Mouse (Mus musculus) heart, postnatal 25 days (tissue): Measurements from ENCODE around the gene Napb. TPM values are rescaled to one million over a fixed set of nuclear protein-coding genes. Genes with fewer than 3 reads are reported as not detected.
A peak's percentile ranks its signal among the peaks of the same experiment; 100 is the strongest.

Source experiments
- DNase-seq: peaks from one replicate; pipeline ENCODE4 v3.0.0; 2022; ENCODE audit warnings: low spot score
- intact Hi-C: fragments of 180-260 bp; cut with DNase I; formaldehyde crosslinking; loops from one replicate; pipeline ENCODE4 v1.15.1; 2025
- total RNA-seq, 2 experiments: library from RNA; stranded (reverse); gene quantifications; 2 replicates each; pipeline ENCODE4 v1.2.3; 2021

The Napb gene
- total RNA-seq, 2 experiments from 2014 or later: 1.3 to 1.4 TPM

DNA sequence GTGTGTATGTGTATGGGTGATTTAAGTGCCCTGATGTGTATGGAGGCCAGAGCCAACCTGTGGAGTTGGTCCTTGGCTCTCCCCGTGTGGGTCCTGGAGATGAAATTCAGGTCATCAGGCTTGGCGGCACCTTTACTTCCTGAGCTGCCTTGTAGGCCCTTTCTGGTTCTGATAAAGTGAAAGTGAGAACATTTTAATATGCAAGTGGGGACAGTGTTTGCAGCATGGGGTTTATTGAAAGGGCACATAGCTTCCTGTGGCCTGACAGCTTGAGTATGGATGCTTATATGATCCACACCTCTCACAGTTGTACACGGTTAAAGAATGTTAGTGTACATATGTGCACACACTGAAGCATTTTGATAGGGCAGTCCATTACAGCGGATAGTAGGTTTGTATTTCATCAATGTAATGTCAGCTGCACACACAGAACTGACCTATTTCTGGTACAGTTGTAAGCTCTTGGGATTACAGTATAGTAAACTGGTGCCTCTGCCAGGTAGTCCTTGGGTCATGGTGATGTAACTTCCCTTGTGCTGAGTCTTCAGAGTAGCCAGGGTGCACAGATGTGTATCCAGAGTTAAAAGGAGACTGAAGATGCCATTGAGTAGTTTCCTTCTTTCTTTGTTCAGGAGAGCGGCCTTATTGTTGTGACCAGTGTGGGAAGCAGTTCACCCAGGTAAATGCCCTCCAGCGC, 42.7 kb downstream of the Napb start:
- intact Hi-C loops: no loop called here
- DNase-seq: no peak

- intact Hi-C loops: no loop called here
- no peak for DNase-seq
Observed at GRCm38 (mm10) chr2:148687971-148688370, 44.3 kb downstream of the Napb start.

- DNase-seq: no peak
- intact Hi-C loops: no loop called here
Observed at GRCm38 (mm10) chr2:148686862-148687261, 45.4 kb downstream of the Napb start.

DNA sequence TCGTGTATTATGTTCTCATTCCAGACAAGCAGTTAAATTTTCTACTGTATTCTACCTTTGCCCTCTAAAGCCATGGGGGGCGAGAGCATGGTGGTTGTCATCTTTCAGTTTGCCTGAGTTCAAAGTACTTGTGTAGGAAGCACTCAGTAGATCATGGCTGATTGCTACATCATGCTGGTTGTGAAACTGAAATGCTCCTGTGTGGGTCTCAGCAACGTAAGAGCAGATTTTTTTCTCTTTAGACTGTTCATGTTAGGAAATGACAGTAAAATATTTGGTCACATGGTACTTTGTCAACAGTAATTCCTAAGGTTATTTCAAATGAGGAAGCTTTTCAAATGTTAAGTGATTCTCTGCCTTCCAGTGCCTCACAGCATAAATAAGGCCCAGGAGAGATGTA, 46.6 kb downstream of the Napb start:
- intact Hi-C loops: no loop called here

GRCm38 (mm10) chr2:148684972-148685371, 47.3 kb downstream of the Napb start:
- no peak for DNase-seq
- intact Hi-C loops: no loop called here

More for the DNA sequence above, 46.6 kb downstream of the Napb start:
- DNase-seq: no peak

DNA sequence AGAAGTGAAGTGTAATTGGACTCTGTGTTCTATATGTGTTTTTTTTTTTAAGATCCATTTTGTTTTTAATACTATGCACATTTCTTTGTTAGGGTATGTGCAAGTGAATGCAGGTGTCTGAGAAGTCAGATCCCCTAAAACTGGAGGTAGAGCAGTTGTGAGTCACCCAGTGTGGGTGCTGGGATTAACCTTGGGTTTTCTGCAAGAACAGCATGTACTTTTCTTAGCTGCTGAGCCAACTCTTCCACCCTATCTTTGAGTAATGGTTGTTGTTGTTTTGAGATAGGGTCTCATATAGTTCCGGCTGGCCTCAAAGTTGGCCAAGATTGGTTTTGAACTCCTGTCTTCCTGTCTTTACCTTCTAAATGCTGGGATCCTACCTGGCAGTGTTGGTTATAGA, 49.2 kb downstream of the Napb start:
- no peak for DNase-seq
- intact Hi-C loops: no loop called here

GRCm38 (mm10) chr2:148681461-148681891, 50.8 kb downstream of the Napb start:
- intact Hi-C loops: no loop called here
- peak; percentile 35 for DNase-seq

GRCm38 (mm10) chr2:148680775-148681291, 51.4 kb downstream of the Napb start, which contains the start of gene Gzf1:
Gene Gzf1 (plus strand): TSS chr2:148681023.
- intact Hi-C loops: no loop called here
- DNase-seq: peak; percentile 98

- peak; percentile 55 for DNase-seq
- intact Hi-C loops: no loop called here
Observed at GRCm38 (mm10) chr2:148679346-148679745, 52.9 kb downstream of the Napb start.

DNA sequence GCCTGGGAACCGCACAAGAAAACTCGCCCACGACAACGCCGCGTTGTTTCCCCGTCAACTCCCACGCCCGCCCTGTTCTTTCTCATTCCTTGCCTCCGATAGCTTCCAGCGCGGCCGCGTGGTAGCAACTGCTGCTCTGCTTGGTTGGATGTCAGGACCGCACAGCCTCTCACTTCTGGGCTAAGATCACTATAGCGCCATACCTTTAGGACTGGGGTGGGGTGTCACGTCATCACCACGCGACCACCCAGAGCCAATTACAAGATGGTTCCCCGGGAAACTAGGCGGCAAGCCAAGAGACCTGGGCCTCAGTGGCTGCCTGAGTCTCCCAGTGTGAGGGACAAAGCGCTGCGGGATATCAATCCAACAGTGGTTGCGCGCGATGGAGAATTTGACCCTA, 54.5 kb downstream of the Napb start:
- intact Hi-C loops: no loop called here
- DNase-seq: peak; percentile 6

GRCm38 (mm10) chr2:148672199-148673096, 59.8 kb downstream of the Napb start, which contains the start of gene Nxt1:
Gene Nxt1 (plus strand): TSS chr2:148672601.
- peak; percentile 99 for DNase-seq
- intact Hi-C loops: no loop called here

DNA sequence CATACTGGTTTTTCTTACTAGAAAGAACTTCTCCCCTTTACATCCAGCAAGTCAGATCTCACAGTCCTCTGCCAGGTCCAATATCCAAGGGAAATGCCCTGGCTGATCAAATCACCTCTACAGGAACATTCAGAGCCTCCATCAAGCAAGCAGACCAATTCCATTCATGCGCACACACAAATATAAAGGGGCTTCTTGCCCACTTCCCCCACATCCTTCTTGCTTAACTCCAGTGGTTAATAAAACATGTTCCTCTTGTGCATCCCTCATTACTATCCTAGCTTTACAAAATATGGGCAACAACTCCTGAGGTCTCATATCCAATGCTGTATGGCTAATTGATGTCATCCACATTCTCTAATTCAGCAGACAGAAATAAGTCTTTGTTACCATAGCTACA, 68.8 kb downstream of the Napb start:
- intact Hi-C loops: no loop called here

DNA sequence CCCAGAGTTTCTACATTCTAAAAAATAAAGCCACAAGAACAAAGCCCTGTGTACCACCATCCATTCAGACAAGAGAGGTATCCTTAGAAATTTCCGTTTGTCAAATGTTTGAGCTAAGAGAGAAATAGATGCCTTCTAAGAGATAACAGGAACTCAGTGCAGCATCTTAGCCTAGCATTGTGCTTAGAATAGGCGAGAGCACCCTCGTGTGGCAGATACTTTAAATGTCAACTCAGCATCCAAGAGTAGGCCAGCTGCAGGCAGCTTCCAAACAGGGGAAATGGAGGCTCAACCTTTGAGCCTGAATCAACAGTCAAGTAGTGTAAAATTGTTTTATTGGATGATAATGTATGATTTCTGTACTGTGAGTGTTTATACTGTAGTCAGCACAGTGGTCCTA, 77.3 kb downstream of the Napb start:
- intact Hi-C loops: loop anchor here (2.0 to 5.0 kb wide), 4 partner anchors 53 to 532 kb away; partner anchors contain the start of gene Thbd
- peak; percentile 18 for DNase-seq

More for the DNA sequence above, 68.8 kb downstream of the Napb start:
- DNase-seq: no peak

DNA sequence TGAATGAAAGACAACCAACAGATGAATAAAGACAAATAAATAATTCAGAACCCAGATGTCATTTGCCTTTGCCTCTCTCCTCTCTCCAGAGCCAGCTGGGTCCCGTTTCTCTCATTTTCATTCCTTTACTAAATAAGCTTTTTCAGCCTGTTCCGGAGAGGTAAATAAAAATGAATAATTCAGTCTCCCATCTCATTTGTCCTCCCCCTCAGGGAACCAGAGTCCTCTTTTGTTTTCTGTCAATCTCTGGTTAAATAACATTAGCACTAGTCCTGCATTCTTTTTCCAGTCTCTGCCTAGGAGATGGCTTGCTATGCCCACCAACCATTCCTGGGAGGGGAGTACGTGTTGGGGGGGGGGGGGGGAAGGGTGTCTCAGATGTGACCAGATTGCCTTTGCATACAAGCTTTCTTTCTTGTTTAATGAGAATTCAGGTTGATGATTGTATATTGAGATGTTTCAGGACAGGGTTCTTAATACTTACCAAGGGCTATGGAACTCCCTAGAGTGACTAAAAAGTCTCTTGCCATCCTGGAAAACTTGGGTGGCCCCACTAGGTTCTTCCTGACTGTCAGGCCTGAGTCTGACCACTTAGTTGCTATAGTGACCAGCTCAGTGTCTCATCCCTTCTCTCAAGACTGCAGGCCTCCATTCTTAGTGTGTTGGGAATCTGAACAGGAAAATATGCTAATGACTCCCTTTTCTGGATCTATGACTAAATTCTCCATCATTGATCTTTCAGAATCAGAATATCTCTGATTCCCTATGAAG, 81.5 kb downstream of the Napb start:
- DNase-seq: no peak
- intact Hi-C loops: no loop called here

DNA sequence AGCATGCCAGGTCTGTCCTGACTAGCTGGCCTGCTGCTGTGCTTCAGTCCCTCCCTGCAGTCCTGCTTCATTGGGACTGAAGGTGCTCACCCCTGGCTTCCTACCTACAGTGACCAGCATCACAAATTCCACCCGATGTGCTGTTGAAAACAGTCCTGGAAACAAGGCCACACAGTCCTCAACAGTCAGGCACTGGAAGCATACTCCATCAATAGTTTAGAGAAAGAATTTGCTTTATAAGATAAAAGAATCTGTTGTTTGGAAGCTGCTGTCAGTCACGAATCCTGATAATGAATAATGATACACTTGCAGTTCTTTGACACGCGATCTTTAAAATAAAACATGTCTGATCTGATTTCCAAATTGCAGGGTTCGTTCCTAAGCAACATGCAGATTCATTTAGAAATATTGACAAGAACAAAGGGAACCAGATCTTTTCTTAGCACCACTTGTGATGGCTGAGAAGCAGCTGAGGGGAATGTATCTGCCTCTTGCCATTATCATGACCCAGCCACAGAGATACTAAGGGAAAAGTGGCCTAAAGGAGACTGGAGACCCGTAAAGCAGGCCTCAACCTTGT, 87.8 kb downstream of the Napb start:
- DNase-seq: no peak
- intact Hi-C loops: no loop called here

Other genes starting within 250 kb of the Napb start
- 1 to 10 TPM; 6.3 to 7.3 TPM for gene Nxt1, start 59.9 kb downstream of the Napb start, total RNA-seq
- 10 to 100 TPM; 18.1 to 24.2 TPM for gene Gzf1, start 51.4 kb downstream of the Napb start, total RNA-seq
- not detected for gene Cstl1, start 17.9 kb upstream of the Napb start, total RNA-seq
- not detected for gene Cst11, start 39.0 kb upstream of the Napb start, total RNA-seq
- not detected for gene 8030411F24Rik, start 49.5 kb upstream of the Napb start, total RNA-seq
- 1 to 10 TPM in 1 of 2 experiments, under 1 TPM in 1; 0.52 to 2.1 TPM for gene Cst12, start 56.9 kb upstream of the Napb start, total RNA-seq
- gene Cst8, start 66.3 kb upstream of the Napb start, total RNA-seq: not detected
- gene Cst13, start 87.6 kb upstream of the Napb start, total RNA-seq: not detected
- 1 to 10 TPM; 1.3 to 1.8 TPM for gene Cst9, start 102.7 kb upstream of the Napb start, total RNA-seq
- under 1 TPM; 0.49 to 0.95 TPM for gene 9230104L09Rik, start 132.6 kb upstream of the Napb start, total RNA-seq
- gene Cst3, start 143.2 kb upstream of the Napb start, total RNA-seq: 1,000 to 10,000 TPM in 1 of 2 experiments, 100 to 1,000 TPM in 1; 940 to 1,010 TPM